Mouse (Mus musculus) ES-Bruce4 (cell line): ENCODE measurements around the gene Cpox. TPM values are rescaled to one million over a fixed set of nuclear protein-coding genes. Genes with fewer than 3 reads are reported as not detected.

Experiments
- H3K27ac ChIP-seq: 2 replicates; pipeline ENCODE4 v1.5.1; 2012; ENCODE audit warnings: low read length, inconsistent platforms; ENCODE audit not compliant: insufficient read depth
- H3K27me3 ChIP-seq: 2 replicates; pipeline ENCODE4 v1.6.1; 2012; ENCODE audit warnings: mild to moderate bottlenecking, low read length, inconsistent platforms; ENCODE audit not compliant: control insufficient read depth, poor library complexity, insufficient read depth, severe bottlenecking
- H3K36me3 ChIP-seq: 2 replicates; pipeline ENCODE4 v1.6.1; 2012; ENCODE audit warnings: inconsistent platforms, mild to moderate bottlenecking, low read length, moderate library complexity; ENCODE audit not compliant: control insufficient read depth, poor library complexity, insufficient read depth, severe bottlenecking
- H3K4me1 ChIP-seq: one replicate; pipeline ENCODE4 v1.8.1; 2011; ENCODE audit warnings: low read length; ENCODE audit not compliant: control insufficient read depth, insufficient read depth
- H3K4me3 ChIP-seq: 2 replicates; pipeline ENCODE4 v1.5.1; 2011; ENCODE audit warnings: low read depth, mild to moderate bottlenecking, low read length
- H3K9ac ChIP-seq: 2 replicates; pipeline ENCODE4 v1.6.1; 2012; ENCODE audit warnings: low read depth, mild to moderate bottlenecking, inconsistent platforms; ENCODE audit not compliant: poor library complexity, severe bottlenecking
- H3K9me3 ChIP-seq: replicated peaks from 2 replicates; pipeline ENCODE4 v1.6.1; 2012; ENCODE audit warnings: mild to moderate bottlenecking, low read length, inconsistent platforms; ENCODE audit not compliant: control insufficient read depth, poor library complexity, insufficient read depth, severe bottlenecking
- CTCF ChIP-seq: IDR thresholded peaks from one replicate; pipeline ENCODE4 v1.8.1; 2011; ENCODE audit warnings: low read depth, low read length
- EP300 ChIP-seq: IDR thresholded peaks from 2 replicates; pipeline ENCODE4 v1.6.1; 2011; ENCODE audit warnings: low read depth, low read length; ENCODE audit not compliant: insufficient read depth
- POLR2A ChIP-seq: IDR thresholded peaks from one replicate; pipeline ENCODE4 v1.8.1; 2011; ENCODE audit warnings: low read length; ENCODE audit not compliant: insufficient read depth
- polyA plus RNA-seq: library from polyadenylated mRNA; stranded (reverse); fragments of >200 nt; gene quantifications from 2 replicates; pipeline ENCODE4 v1.2.4, GENCODE M21; 2011; ENCODE audit warnings: low read depth; ENCODE audit not compliant: missing spikeins, insufficient read depth, insufficient read length

Gene Cpox
- polyA plus RNA-seq, 1 experiment, result 35.2 TPM

DNA sequence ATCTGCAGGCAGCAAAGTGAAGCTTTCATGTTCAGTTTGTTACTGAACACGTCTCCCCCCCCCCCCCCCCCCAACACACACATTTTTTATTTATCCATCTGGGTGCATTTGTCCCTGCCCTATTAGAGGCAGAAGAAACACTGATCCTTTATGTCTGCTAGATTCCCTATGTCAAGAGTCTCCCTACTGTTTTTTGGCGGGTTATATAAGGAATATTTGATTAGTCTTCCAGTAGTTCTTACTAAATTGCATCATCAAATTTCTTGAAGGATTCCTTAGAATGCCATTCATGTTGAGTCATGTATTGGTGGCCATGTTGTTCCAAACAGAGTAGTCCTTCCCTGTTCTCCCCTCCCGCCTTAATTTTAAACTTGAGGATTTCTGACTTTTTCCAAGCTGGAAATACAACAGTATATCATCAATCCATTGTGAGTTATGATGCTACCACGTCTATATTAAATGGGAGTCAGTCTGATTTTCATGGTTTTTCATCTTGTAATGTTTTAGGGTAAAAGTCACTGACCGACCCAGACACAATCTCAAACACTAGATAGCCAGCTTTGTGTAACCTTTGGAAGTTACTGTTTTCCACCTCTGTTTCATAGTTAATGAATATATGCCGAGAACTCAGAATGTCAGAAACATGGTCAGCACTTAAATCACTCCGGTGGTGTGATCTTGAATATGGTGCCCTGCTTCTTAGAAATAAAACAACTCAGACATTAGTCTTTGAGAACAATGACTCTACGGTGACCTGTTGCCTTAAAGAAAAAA is 1.3 kb downstream of the Cpox start:
- no peak overlapping the region for H3K27ac ChIP-seq
- H3K36me3 ChIP-seq, result peaks cover 16% of the 10 kb centered on the region
- H3K4me1 ChIP-seq, result no peaks in the 10 kb centered on the region
- H3K9me3 ChIP-seq, result no peaks in the 10 kb centered on the region
- H3K9ac ChIP-seq, result peak overlapping the region; percentile 78
- TF ChIP-seq CTCF (no peak), POLR2A (no peak), EP300 (no peak)
- no peaks in the 10 kb centered on the region for H3K27me3 ChIP-seq
- no peak overlapping the region for H3K4me3 ChIP-seq

DNA sequence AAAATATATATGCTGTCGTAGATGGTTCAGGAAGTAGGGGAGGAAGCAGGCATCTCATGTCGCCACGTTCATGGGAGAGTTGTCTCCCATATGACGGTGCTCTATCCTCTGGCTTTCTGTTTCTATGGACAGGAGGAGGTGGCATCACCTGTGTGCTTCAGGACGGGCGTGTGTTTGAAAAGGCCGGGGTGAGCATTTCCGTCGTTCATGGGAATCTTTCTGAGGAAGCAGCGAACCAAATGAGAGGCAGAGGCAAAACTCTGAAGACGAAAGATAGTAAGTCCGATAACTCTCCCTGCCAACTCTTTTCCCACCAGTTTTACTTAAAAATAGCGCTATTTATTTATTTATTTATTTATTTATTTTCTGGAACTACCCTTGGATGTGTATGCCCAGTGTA is 2.3 kb downstream of the Cpox start:
- Histone ChIP-seq H3K36me3 (peaks cover 17% of the 10 kb centered on the region), H3K9ac (no peak overlapping the region), H3K27me3 (no peaks in the 10 kb centered on the region), H3K9me3 (no peaks in the 10 kb centered on the region), H3K4me3 (no peak overlapping the region), H3K4me1 (no peaks in the 10 kb centered on the region), H3K27ac (no peak overlapping the region)
- TF ChIP-seq EP300 (no peak), CTCF (no peak), POLR2A (no peak)

DNA sequence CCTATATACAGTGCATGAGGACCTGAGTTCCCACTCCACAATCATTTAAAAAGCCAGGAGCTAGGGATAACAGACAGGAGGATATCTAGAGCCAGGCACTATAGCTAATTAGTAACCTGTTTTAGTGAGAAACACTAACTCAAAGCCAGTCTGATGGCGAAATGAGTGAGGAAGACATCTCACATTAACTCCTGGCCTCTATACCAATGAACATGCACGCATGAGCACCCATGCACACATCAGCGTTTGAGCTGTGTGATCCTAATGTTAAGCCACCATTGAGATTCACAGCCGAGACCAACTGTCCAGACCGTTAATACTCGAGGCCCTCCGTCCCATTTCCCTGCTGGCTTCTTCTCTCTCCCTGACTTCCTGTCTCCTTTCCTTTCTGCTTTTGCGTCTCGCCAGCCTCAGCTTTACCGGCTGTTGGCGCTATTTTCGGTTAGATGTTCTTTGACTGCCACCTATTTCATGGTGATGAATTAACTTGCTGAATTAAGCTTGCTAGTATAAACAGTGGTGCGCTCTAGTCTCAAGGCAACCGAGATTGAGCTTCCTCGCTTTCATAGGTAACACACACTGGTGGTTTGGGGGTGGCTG is 3.8 kb downstream of the Cpox start:
- Histone ChIP-seq H3K9me3 (no peaks in the 10 kb centered on the region), H3K4me3 (no peak overlapping the region), H3K9ac (no peak overlapping the region), H3K36me3 (peaks cover 21% of the 10 kb centered on the region), H3K4me1 (no peaks in the 10 kb centered on the region), H3K27ac (no peak overlapping the region), H3K27me3 (no peaks in the 10 kb centered on the region)
- TF ChIP-seq POLR2A, result no peak
- no peak for TF ChIP-seq CTCF
- TF ChIP-seq EP300, result no peak

DNA sequence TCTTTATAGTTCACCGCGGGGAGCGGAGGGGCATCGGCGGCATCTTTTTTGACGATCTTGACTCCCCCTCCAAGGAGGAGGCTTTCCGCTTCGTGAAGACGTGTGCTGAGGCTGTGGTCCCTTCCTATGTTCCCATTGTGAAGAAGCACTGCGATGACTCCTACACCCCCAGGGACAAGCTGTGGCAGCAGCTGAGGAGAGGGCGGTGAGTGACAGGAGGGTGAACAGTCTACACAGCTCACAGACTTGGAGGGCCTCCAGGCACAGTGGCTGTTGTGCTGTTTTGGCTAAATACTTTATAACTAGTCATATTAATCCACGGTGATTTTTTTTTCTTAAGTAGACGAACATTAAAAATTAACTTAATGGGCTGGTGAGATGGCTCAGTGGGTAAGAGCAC is 5.2 kb downstream of the Cpox start:
- peaks cover 21% of the 10 kb centered on the region for H3K36me3 ChIP-seq

DNA sequence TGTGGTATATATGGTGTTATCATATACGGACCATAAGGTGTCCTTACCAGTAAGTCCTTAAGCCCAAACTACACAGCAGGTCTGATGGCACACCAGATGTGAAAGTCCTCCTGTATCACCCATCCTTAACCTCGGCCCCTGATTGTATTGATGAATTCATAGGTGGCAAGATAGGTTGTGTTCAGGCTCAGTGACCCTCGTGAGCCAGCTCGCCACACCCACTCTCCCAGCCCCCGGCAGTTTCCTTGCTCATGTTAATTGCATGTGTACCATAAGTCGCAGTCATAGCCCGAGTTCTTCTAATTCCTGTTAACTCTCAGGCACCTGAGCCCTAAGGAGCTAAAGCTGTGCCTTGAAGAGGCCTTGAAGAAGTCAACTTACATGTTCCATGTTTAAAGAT is 6.1 kb downstream of the Cpox start:
- no peaks in the 10 kb centered on the region for H3K4me1 ChIP-seq
- no peak for TF ChIP-seq POLR2A
- TF ChIP-seq EP300, result no peak
- no peak for TF ChIP-seq CTCF
- no peak overlapping the region for H3K4me3 ChIP-seq
- no peak overlapping the region for H3K27ac ChIP-seq
- no peak overlapping the region for H3K9ac ChIP-seq
- no peaks in the 10 kb centered on the region for H3K27me3 ChIP-seq
- H3K9me3 ChIP-seq, result no peaks in the 10 kb centered on the region
- H3K36me3 ChIP-seq, result peaks cover 22% of the 10 kb centered on the region

More for the DNA sequence above, 5.2 kb downstream of the Cpox start:
- H3K9ac ChIP-seq, result no peak overlapping the region
- TF ChIP-seq CTCF, result no peak
- no peak for TF ChIP-seq POLR2A
- no peak for TF ChIP-seq EP300
- H3K4me3 ChIP-seq, result peak overlapping the region; percentile 0; the same call in 1 of the 2 replicates
- no peaks in the 10 kb centered on the region for H3K9me3 ChIP-seq
- H3K27me3 ChIP-seq, result no peaks in the 10 kb centered on the region
- H3K4me1 ChIP-seq, result no peaks in the 10 kb centered on the region
- H3K27ac ChIP-seq, result no peak overlapping the region

DNA sequence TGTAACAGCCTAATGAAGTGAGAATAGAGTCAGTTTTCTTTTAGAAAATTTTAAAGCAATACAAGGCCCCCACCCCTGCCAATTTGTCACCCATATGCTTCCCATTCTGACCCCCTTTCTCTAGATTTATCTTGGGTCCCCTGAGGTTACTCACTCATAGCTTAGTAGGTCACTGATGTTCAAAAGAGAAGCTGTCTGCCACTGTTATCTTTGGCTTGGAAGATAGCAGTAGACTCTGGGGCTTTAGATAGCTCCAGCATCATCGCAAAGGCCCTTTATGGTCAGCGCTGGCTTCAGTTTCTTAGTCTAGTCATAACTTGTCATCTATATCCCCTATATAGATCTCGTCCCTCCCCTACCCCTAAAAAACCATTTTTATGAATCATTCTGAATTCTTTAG is 6.5 kb downstream of the Cpox start:
- Histone ChIP-seq H3K36me3 (peaks cover 22% of the 10 kb centered on the region), H3K27ac (no peak overlapping the region), H3K9me3 (no peaks in the 10 kb centered on the region), H3K9ac (no peak overlapping the region), H3K4me1 (no peaks in the 10 kb centered on the region), H3K4me3 (no peak overlapping the region), H3K27me3 (no peaks in the 10 kb centered on the region)
- TF ChIP-seq EP300 (no peak), POLR2A (no peak), CTCF (no peak)
